Mouse (Mus musculus) midbrain, embryonic 16.5 days (tissue): ENCODE measurements around the gene Olfr1395. TPM values are rescaled to one million over a fixed set of nuclear protein-coding genes. Genes with fewer than 3 reads are reported as not detected.
"Not testable (repeated sequence)": the region's sequence is repeated elsewhere in the genome, so short reads cannot be mapped to it uniquely, and the experiment has no call there.

Source experiments
- ATAC-seq: fragments of 200-750 bp; cut with Nextera tagmentation; 2 replicates; pipeline ENCODE4 v1.8.0; 2017; ENCODE audit warnings: moderate TSS enrichment
- H3K27ac ChIP-seq: fragments of 300-500 bp; sonication (generic); 2 replicates; pipeline ENCODE4 v1.5.1; 2014; ENCODE audit warnings: mild to moderate bottlenecking, low read length, mixed read lengths
- H3K27me3 ChIP-seq: fragments of 300-500 bp; sonication (generic); 2 replicates; pipeline ENCODE4 v1.6.1; 2014; ENCODE audit warnings: low read depth, low read length, mixed read lengths; ENCODE audit not compliant: control insufficient read depth, insufficient read depth
- H3K36me3 ChIP-seq: fragments of 300-500 bp; sonication (generic); 2 replicates; pipeline ENCODE4 v1.6.1; 2014; ENCODE audit warnings: mild to moderate bottlenecking, low read length, moderate library complexity, mixed read lengths; ENCODE audit not compliant: control insufficient read depth, insufficient read depth
- H3K4me1 ChIP-seq: fragments of 300-500 bp; sonication (generic); 2 replicates; pipeline ENCODE4 v1.6.1; 2014; ENCODE audit warnings: mild to moderate bottlenecking, low read length, mixed read lengths; ENCODE audit not compliant: control insufficient read depth, insufficient read depth
- H3K4me2 ChIP-seq: fragments of 300-500 bp; sonication (generic); 2 replicates; pipeline ENCODE4 v1.6.1; 2014; ENCODE audit warnings: mild to moderate bottlenecking, low read length, mixed read lengths
- H3K4me3 ChIP-seq: fragments of 300-500 bp; sonication (generic); 2 replicates; pipeline ENCODE4 v1.5.1; 2014; ENCODE audit warnings: low read depth, mild to moderate bottlenecking, low read length, moderate library complexity, mixed read lengths
- H3K9ac ChIP-seq: fragments of 300-500 bp; sonication (generic); 2 replicates; pipeline ENCODE4 v1.6.1; 2014; ENCODE audit warnings: low read depth, low read length, mixed read lengths
- H3K9me3 ChIP-seq: fragments of 300-500 bp; sonication (generic); replicated peaks from 2 replicates; pipeline ENCODE4 v1.6.1; 2014; ENCODE audit warnings: mild to moderate bottlenecking, low read length, mixed read lengths; ENCODE audit not compliant: control insufficient read depth, poor library complexity, severe bottlenecking
- WGBS: fragments of 180-500 bp; shearing (Covaris S2); extraction: QIAGEN DNeasy Blood & Tissue Kit; methylation state at CpG from one replicate; pipeline ENCODE4 v1.1.7; 2014; 5-methylcytosine and 5-hydroxymethylcytosine counted together
- polyA plus RNA-seq: library from polyadenylated mRNA; unstranded; fragments of >200 nt; fragmentation: Nextera tagmentation; extraction: Ambion mirVana; gene quantifications from 2 replicates; pipeline ENCODE4 v1.2.1, GENCODE M21; 2015

Gene Olfr1395
- polyA plus RNA-seq, 1 experiment from 2014 or later: not detected

DNA sequence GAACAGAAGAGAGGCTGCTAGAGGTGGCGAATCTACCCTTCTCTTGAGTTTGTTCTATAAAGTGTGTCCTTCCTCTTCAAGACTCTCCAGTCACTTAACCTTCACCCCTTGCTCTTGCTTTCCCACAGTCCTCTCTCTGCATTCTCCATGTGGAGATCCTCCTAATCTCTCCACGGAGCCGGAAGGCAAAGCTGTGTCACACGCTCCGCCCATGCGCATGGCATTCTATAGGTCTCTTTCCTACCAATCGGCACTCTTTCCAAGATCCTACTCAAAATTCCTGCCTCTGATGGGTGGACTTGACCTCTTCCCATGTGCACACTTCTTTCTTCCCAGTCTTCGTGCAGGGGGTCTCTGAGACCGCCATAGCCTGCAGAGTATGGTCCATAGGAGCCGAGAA is 45.6 kb downstream of the Olfr1395 start:
- Histone ChIP-seq H3K4me3 (no peak overlapping the region), H3K9ac (no peak overlapping the region), H3K9me3 (no peaks in the 10 kb centered on the region), H3K4me1 (no peaks in the 10 kb centered on the region), H3K27me3 (no peaks in the 10 kb centered on the region), H3K27ac (no peak overlapping the region), H3K4me2 (no peak overlapping the region), H3K36me3 (no peaks in the 10 kb centered on the region)
- WGBS: 78% methylated on average over 10 of the region's 10 CpGs
- no peak for ATAC-seq

- peak; percentile 39; the same call in 1 of the 2 replicates for ATAC-seq
- no peak overlapping the region for H3K4me2 ChIP-seq
- H3K36me3 ChIP-seq: no peaks in the 10 kb centered on the region
- H3K9me3 ChIP-seq: no peaks in the 10 kb centered on the region
- no peak overlapping the region for H3K27ac ChIP-seq
- no peak overlapping the region for H3K4me3 ChIP-seq
- 8% methylated on average over 7 of the region's 7 CpGs for WGBS
- no peak overlapping the region for H3K9ac ChIP-seq
- no peaks in the 10 kb centered on the region for H3K4me1 ChIP-seq
- H3K27me3 ChIP-seq: no peaks in the 10 kb centered on the region
Measured at GRCm38 (mm10) chr11:49189737-49190136, 47.7 kb downstream of the Olfr1395 start.

GRCm38 (mm10) chr11:49191083-49191482 is 49.0 kb downstream of the Olfr1395 start:
- no peaks in the 10 kb centered on the region for H3K4me1 ChIP-seq
- 71% methylated on average over 2 of the region's 2 CpGs for WGBS
- no peak for ATAC-seq

GRCm38 (mm10) chr11:49194771-49195170 is 52.7 kb downstream of the Olfr1395 start:
- ATAC-seq, H3K4me1 ChIP-seq, H3K4me3 ChIP-seq, H3K4me2 ChIP-seq, H3K27me3 ChIP-seq, H3K27ac ChIP-seq, H3K36me3 ChIP-seq, H3K9ac ChIP-seq, H3K9me3 ChIP-seq: not testable (repeated sequence)
- WGBS: 95% methylated on average over 9 of the region's 9 CpGs

More at GRCm38 (mm10) chr11:49191083-49191482, 49.0 kb downstream of the Olfr1395 start:
- H3K9ac ChIP-seq: no peak overlapping the region
- no peaks in the 10 kb centered on the region for H3K9me3 ChIP-seq
- H3K36me3 ChIP-seq: no peaks in the 10 kb centered on the region
- no peak overlapping the region for H3K4me3 ChIP-seq
- no peak overlapping the region for H3K4me2 ChIP-seq
- H3K27me3 ChIP-seq: no peaks in the 10 kb centered on the region
- no peak overlapping the region for H3K27ac ChIP-seq

GRCm38 (mm10) chr11:49195819-49196322 is 53.8 kb downstream of the Olfr1395 start:
- Histone ChIP-seq H3K36me3 (no peaks in the 10 kb centered on the region), H3K4me2 (no peak overlapping the region), H3K27me3 (no peaks in the 10 kb centered on the region), H3K27ac (no peak overlapping the region), H3K9me3 (no peaks in the 10 kb centered on the region), H3K4me1 (no peaks in the 10 kb centered on the region), H3K9ac (no peak overlapping the region), H3K4me3 (no peak overlapping the region)
- WGBS: 92% methylated on average over 7 of the region's 7 CpGs
- no peak for ATAC-seq

Other genes starting within 250 kb of the Olfr1395 start
- 0.15 and 0.20 TPM in 2 replicates for gene Gm5431, start 240.1 kb upstream of the Olfr1395 start, polyA plus RNA-seq
- gene Psme2b, start 196.1 kb upstream of the Olfr1395 start, polyA plus RNA-seq: 1.1 and 1.2 TPM in 2 replicates
- gene Olfr56, start 163.4 kb upstream of the Olfr1395 start, polyA plus RNA-seq: not detected in 2 replicates
- gene 9930111J21Rik1, start 162.9 kb upstream of the Olfr1395 start, polyA plus RNA-seq: 0.24 and 0.28 TPM in 2 replicates
- not detected in 2 replicates for gene Gm12185, start 150.0 kb upstream of the Olfr1395 start, polyA plus RNA-seq
- gene Tgtp1, start 148.1 kb upstream of the Olfr1395 start, polyA plus RNA-seq: not detected in 2 replicates
- 0.23 and 0.35 TPM in 2 replicates for gene 9930111J21Rik2, start 91.0 kb upstream of the Olfr1395 start, polyA plus RNA-seq
- not detected in 2 replicates for gene Tgtp2, start 78.1 kb upstream of the Olfr1395 start, polyA plus RNA-seq
- 0.52 and 0.53 TPM in 2 replicates for gene Ifi47, start 65.7 kb upstream of the Olfr1395 start, polyA plus RNA-seq
- gene Olfr1396, start 27.4 kb upstream of the Olfr1395 start, polyA plus RNA-seq: not detected in 2 replicates
- not detected in 2 replicates for gene Olfr1394, start 12.1 kb downstream of the Olfr1395 start, polyA plus RNA-seq
- 0.10 and 0.39 TPM in 2 replicates for gene Btnl9, start 44.9 kb downstream of the Olfr1395 start, polyA plus RNA-seq
- gene Zfp62, start 61.0 kb downstream of the Olfr1395 start, polyA plus RNA-seq: 38.6 and 43.4 TPM in 2 replicates
- gene Mgat1, start 101.9 kb downstream of the Olfr1395 start, polyA plus RNA-seq: 33.5 and 34.3 TPM in 2 replicates
- not detected in 2 replicates for gene Olfr1393, start 136.0 kb downstream of the Olfr1395 start, polyA plus RNA-seq
- not detected in 2 replicates for gene Olfr1392, start 143.0 kb downstream of the Olfr1395 start, polyA plus RNA-seq
- gene Olfr10, start 162.5 kb downstream of the Olfr1395 start, polyA plus RNA-seq: not detected in 2 replicates
- not detected in 2 replicates for gene Olfr1391, start 180.5 kb downstream of the Olfr1395 start, polyA plus RNA-seq
- not detected in 2 replicates for gene Olfr1390, start 192.9 kb downstream of the Olfr1395 start, polyA plus RNA-seq